Mouse (Mus musculus): Measurements from ENCODE around the gene Mkrn2. TPM values are rescaled to one million over a fixed set of nuclear protein-coding genes. Genes with fewer than 3 reads are reported as not detected.

Mkrn2 gene
- total RNA-seq, 2 experiments from 2014 or later: 42.8 to 50.6 TPM

Other genes with a start within 250 kb of the Mkrn2 start
- 1 to 10 TPM; 2.9 to 3.0 TPM for gene Pparg, start 241.0 kb upstream of the Mkrn2 start, total RNA-seq (2021)
- 1 to 10 TPM; 5.0 to 5.9 TPM for gene Tsen2, start 57.2 kb upstream of the Mkrn2 start, total RNA-seq (2021)
- under 1 TPM in 1 of 2 experiments, not detected in 1; 0.20 TPM for gene Mkrn2os, start 9.3 kb upstream of the Mkrn2 start, total RNA-seq (2021)
- gene Raf1, start 74.7 kb downstream of the Mkrn2 start, total RNA-seq (2021): 100 to 1,000 TPM; 113 to 117 TPM
- under 1 TPM in 1 of 2 experiments, not detected in 1; 0.72 TPM for gene Tmem40, start 160.5 kb downstream of the Mkrn2 start, total RNA-seq (2021)
- gene Cand2, start 172.6 kb downstream of the Mkrn2 start, total RNA-seq (2021): 10 to 100 TPM; 66.8 to 71.3 TPM
- 100 to 1,000 TPM; 492 to 563 TPM for gene Rpl32, start 206.8 kb downstream of the Mkrn2 start, total RNA-seq (2021)
- under 1 TPM; 0.10 to 0.25 TPM for gene Efcab12, start 236.5 kb downstream of the Mkrn2 start, total RNA-seq (2021)